Mouse (Mus musculus) liver, embryonic 14.5 days (tissue): ENCODE measurements around the gene Trp53.

Experiments
- CTCF ChIP-seq: IDR thresholded peaks from 2 replicates; pipeline ENCODE4 v1.5.1; 2016; ENCODE audit warnings: antibody characterized with exemption, low read depth, control low read depth
- EP300 ChIP-seq: IDR thresholded peaks from 2 replicates; pipeline ENCODE4 v1.6.1; 2016; ENCODE audit warnings: antibody characterized with exemption, low read depth

- TF ChIP-seq CTCF: peak; percentile 58
- TF ChIP-seq EP300: no peak
Observed at GRCm38 (mm10) chr11:69547071-69547470, 33.1 kb upstream of the Trp53 start.
